Mouse (Mus musculus) liver, adult 2 months (tissue): Measurements from ENCODE around the gene Baz2b.

ENCODE experiments used
- CTCF ChIP-seq: fragments of 200-500 bp; IDR thresholded peaks from 2 replicates; pipeline ENCODE4 v1.5.1; 2011; ENCODE audit warnings: low read depth, low read length, control low read depth
- POLR2A ChIP-seq: fragments of 200-500 bp; IDR thresholded peaks from 2 replicates; pipeline ENCODE4 v1.6.1; 2011; ENCODE audit warnings: low read length, control low read depth; ENCODE audit not compliant: insufficient read depth; ENCODE audit errors: extremely low read depth

GRCm38 (mm10) chr2:60125049-60126004, 84.3 kb downstream of the Baz2b start:
- TF ChIP-seq POLR2A = no peak
- TF ChIP-seq CTCF = no peak
